1 mouse cellular context compared by ENCODE assay signal in genomic region chr17:24723122-24723880, GRCm38 (mm10).
TF ChIP-seq lines count a peak whose summit lies in the region.

No protein-coding gene starts in this region.

TF ChIP-seq in CH12.LX, 34 proteins besides CTCF, POLR2A, EP300 and RAD21 (continued from another document):
- no peak for TF ChIP-seq ZC3H11A (IDR thresholded peaks at IDR 0.05; ENCODE audit: low read depth, low read length)
- TF ChIP-seq GABPA (IDR thresholded peaks at IDR 0.05; ENCODE audit: insufficient replicate concordance, low read depth, low read length), result no peak
- peak; percentile 23; the same call in 1 of the 2 replicates for TF ChIP-seq CHD2 (IDR thresholded peaks at IDR 0.05; ENCODE audit: low read length)
TF ChIP-seq in CH12.LX: peak in this region for 3.
